Mouse (Mus musculus): ENCODE measurements around the gene Elmo1. TPM values are rescaled to one million over a fixed set of nuclear protein-coding genes. Genes with fewer than 3 reads are reported as not detected.

Gene Elmo1
- polyA plus RNA-seq, 1 experiment from 2014 or later: 49.6 TPM

DNA sequence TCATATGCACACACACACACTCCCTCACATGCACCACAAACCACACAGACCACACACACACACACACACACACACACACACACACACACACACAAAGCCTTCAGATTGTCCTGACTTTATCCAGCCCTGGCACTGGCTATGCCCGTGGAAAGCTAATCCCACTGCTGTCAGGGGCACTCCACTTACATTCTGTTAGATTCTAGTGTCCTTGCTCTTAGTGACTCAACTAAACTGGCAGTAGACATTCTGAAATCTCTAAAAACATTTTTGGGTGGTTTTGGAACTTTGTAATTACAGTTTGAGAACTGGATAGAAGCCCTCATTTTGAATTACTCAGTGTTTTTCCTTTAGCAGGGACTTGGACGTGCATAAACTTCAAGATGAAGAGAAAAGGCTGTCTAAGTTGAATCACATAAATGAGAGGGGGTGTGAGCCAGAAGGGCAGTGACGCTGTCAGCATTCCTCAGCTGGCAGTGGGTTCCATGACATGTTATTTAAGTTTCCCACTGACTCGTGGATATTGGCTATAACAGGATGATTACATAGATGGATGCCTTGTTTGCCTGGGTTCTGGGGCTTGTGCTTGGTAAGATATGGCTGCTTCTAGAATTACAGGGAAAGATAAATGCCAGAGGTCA, 127.2 kb downstream of the Elmo1 start:
- H3K27ac ChIP-seq (ENCODE audit: low read depth, low read length): no peak overlapping the region
- no peaks in the 10 kb centered on the region for H3K27me3 ChIP-seq (replicated peaks; ENCODE audit: control insufficient read depth, insufficient read depth, low read length)
- no peak overlapping the region for H3K4me2 ChIP-seq (ENCODE audit: low read length)
- ATAC-seq: no peak
- H3K9me3 ChIP-seq (ENCODE audit: control insufficient read depth, low read length): no peaks in the 10 kb centered on the region
- H3K9ac ChIP-seq (ENCODE audit: low read depth, low read length): no peak overlapping the region
- no peak overlapping the region for H3K4me3 ChIP-seq (ENCODE audit: low read length)
- no peaks in the 10 kb centered on the region for H3K4me1 ChIP-seq (ENCODE audit: control insufficient read depth, insufficient read depth, low read depth, low read length)
- 60% methylated on average over 4 of the region's 4 CpGs for WGBS
- H3K36me3 ChIP-seq (ENCODE audit: control insufficient read depth, insufficient read depth, low read length): no peaks in the 10 kb centered on the region

DNA sequence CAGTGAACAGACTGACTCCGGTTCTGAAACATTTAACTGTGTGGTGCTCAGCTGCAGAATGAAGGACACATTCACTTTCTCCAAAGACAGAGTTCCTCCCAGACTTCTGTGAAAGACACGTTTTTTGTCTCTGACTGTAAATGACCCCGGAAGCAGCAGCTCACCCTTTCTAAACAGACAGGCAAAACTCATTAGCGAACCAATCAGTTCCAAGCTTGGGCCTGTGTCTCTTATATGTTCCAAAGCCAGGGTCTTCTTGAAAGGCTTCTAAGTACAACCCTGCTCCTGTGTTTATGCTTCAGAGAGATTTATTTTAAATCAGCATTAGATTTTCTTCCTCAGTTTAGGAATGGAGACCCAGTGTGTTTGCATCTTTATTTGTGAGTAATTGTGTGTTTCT, 127.7 kb downstream of the Elmo1 start:
- no peak overlapping the region for H3K9ac ChIP-seq (ENCODE audit: low read depth, low read length)
- no peaks in the 10 kb centered on the region for H3K9me3 ChIP-seq (ENCODE audit: control insufficient read depth, low read length)
- no peaks in the 10 kb centered on the region for H3K4me1 ChIP-seq (ENCODE audit: control insufficient read depth, insufficient read depth, low read depth, low read length)
- H3K27me3 ChIP-seq (replicated peaks; ENCODE audit: control insufficient read depth, insufficient read depth, low read length): no peaks in the 10 kb centered on the region
- H3K27ac ChIP-seq (ENCODE audit: low read depth, low read length): no peak overlapping the region
- 73% methylated on average over 4 of the region's 4 CpGs for WGBS
- no peak overlapping the region for H3K4me3 ChIP-seq (ENCODE audit: low read length)
- H3K36me3 ChIP-seq (ENCODE audit: control insufficient read depth, insufficient read depth, low read length): no peaks in the 10 kb centered on the region
- no peak overlapping the region for H3K4me2 ChIP-seq (ENCODE audit: low read length)
- ATAC-seq: no peak

DNA sequence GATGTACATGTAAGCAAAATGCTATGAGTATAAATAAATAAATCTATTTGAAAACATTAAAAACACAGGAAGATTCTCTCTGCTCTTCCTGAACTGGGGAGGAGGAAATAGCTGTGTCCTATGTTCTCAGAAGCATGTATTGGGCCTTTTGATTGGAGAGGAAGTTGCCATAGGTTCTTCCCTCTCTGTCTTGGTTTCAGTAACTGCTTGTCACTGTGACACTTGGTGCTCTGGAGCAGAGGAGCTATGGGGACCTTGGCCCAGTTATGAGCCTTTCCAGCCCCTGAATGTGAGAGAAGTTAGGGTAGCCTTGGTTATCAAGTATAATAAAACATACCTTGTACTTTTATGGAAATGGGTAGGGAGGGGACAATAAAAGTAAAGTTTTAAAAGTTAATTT, 130.0 kb downstream of the Elmo1 start:
- Histone ChIP-seq H3K27me3 (replicated peaks; ENCODE audit: control insufficient read depth, insufficient read depth, low read length) (no peaks in the 10 kb centered on the region), H3K27ac (ENCODE audit: low read depth, low read length) (no peak overlapping the region), H3K9me3 (ENCODE audit: control insufficient read depth, low read length) (no peaks in the 10 kb centered on the region), H3K4me1 (ENCODE audit: control insufficient read depth, insufficient read depth, low read depth, low read length) (no peaks in the 10 kb centered on the region), H3K9ac (ENCODE audit: low read depth, low read length) (no peak overlapping the region), H3K36me3 (ENCODE audit: control insufficient read depth, insufficient read depth, low read length) (no peaks in the 10 kb centered on the region), H3K4me3 (ENCODE audit: low read length) (no peak overlapping the region), H3K4me2 (ENCODE audit: low read length) (no peak overlapping the region)
- ATAC-seq: no peak

DNA sequence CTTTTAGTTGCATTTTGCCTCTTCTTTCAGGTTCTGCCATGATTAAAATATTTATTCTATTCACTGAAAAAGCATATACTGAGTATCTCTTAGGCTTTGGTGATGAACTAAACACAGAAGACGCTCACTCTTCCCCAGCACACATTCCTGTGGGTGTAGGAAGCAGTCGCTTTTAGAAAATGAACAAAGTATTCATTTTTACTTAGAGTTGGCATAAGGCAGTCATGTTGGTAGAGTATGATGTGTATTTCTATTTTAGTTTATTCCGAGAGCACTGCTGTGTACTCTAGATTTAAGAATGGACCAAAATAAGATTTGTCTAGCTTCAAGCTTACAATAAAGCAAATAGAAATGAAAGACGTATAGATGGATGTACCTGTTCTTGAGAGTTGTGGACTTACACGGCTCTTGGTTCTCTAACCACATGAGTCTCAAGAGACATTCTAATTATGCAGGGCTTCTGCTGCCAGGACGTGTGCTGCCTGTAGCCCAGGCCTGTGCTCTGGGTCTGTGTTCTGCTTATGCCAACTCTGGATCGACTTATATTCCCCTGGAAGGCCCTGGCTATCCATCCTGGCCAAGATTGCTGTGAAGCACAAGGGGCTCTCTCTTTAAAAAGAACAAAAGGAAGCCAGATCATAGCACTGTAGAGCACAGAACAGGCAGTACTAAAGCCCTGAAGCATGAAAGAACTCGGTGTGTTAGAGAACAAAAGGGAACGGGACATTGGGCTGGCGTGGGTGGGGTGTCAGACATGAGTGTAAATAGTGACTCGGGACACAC, 137.7 kb downstream of the Elmo1 start:
- Histone ChIP-seq H3K27me3 (replicated peaks; ENCODE audit: control insufficient read depth, insufficient read depth, low read length) (no peaks in the 10 kb centered on the region), H3K4me2 (ENCODE audit: low read length) (no peak overlapping the region), H3K9me3 (ENCODE audit: control insufficient read depth, low read length) (no peaks in the 10 kb centered on the region), H3K4me3 (ENCODE audit: low read length) (no peak overlapping the region), H3K4me1 (ENCODE audit: control insufficient read depth, insufficient read depth, low read depth, low read length) (no peaks in the 10 kb centered on the region), H3K27ac (ENCODE audit: low read depth, low read length) (no peak overlapping the region), H3K36me3 (ENCODE audit: control insufficient read depth, insufficient read depth, low read length) (no peaks in the 10 kb centered on the region), H3K9ac (ENCODE audit: low read depth, low read length) (no peak overlapping the region)
- ATAC-seq: peak; percentile 85
- 51% methylated on average over 11 of the region's 11 CpGs for WGBS

DNA sequence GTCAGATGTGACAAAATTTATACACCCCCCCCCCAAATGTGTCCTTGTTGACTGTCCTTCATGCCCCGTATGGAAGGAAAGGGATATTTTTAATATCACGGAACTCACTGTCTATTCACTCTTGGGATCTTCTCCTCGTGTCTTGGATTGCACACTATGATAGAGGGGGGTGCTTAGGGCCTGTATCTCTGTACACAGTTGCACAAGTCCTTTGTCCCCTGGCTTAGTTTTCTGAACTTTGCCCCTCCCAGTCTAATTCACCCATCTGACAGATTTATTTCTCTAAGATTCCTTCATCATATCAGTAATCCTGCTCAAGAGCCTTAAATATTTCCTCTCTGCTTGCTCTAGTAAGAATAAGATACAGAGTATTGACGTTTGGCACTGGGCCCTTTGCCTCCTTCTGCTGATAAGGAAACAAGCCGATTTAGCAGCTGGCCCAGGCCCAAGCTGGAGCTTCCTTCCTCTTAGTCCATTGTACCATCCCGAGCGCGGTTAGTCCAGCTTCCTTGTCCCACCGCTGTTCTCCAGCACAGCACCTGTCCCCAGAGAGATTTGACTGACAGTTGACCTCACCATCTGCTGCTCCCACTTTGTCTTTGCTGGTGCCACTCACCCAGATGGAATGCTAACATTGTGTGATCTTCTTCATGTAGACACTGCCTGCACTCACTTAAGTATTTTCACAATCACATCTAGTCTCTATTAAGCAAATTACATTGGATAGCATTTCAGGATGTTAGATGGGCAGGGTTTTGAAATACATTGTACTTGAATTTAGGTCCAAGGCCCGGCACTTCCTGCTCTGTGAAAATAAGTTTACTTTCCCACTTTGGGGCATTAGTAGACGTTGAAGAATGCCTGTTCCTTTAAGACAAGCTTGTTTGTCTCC, 141.7 kb downstream of the Elmo1 start:
- Histone ChIP-seq H3K4me3 (ENCODE audit: low read length) (no peak overlapping the region), H3K4me2 (ENCODE audit: low read length) (no peak overlapping the region), H3K27ac (ENCODE audit: low read depth, low read length) (no peak overlapping the region), H3K4me1 (ENCODE audit: control insufficient read depth, insufficient read depth, low read depth, low read length) (no peaks in the 10 kb centered on the region), H3K27me3 (replicated peaks; ENCODE audit: control insufficient read depth, insufficient read depth, low read length) (no peaks in the 10 kb centered on the region), H3K9me3 (ENCODE audit: control insufficient read depth, low read length) (no peaks in the 10 kb centered on the region), H3K9ac (ENCODE audit: low read depth, low read length) (no peak overlapping the region), H3K36me3 (ENCODE audit: control insufficient read depth, insufficient read depth, low read length) (no peaks in the 10 kb centered on the region)
- ATAC-seq: peak; percentile 63
- 58% methylated on average over 11 of the region's 11 CpGs for WGBS

DNA sequence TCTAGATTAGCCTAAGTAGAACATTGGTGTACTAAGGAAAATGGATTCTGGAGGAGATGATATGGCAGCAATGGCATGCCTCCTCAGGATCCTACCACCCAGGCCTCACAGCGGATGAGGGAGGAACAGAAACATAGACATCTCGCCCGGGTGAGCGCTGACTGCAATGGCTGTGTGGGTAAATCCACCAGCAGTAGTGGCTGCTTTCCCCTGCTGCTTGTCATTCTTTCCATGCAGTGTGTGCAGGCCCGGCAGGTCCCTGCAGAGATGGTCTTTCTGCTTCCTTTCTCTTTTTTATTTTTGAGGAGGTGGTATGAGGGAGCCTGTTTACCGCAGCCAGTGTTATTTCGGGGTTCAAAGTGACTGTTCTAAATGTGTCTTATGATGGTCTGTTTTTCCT, 143.3 kb downstream of the Elmo1 start:
- 85% methylated on average over 7 of the region's 7 CpGs for WGBS
- H3K9me3 ChIP-seq (ENCODE audit: control insufficient read depth, low read length): no peaks in the 10 kb centered on the region
- no peaks in the 10 kb centered on the region for H3K36me3 ChIP-seq (ENCODE audit: control insufficient read depth, insufficient read depth, low read length)
- H3K27ac ChIP-seq (ENCODE audit: low read depth, low read length): no peak overlapping the region
- H3K9ac ChIP-seq (ENCODE audit: low read depth, low read length): no peak overlapping the region
- H3K4me3 ChIP-seq (ENCODE audit: low read length): no peak overlapping the region
- no peak for ATAC-seq
- no peaks in the 10 kb centered on the region for H3K27me3 ChIP-seq (replicated peaks; ENCODE audit: control insufficient read depth, insufficient read depth, low read length)
- no peaks in the 10 kb centered on the region for H3K4me1 ChIP-seq (ENCODE audit: control insufficient read depth, insufficient read depth, low read depth, low read length)
- no peak overlapping the region for H3K4me2 ChIP-seq (ENCODE audit: low read length)

DNA sequence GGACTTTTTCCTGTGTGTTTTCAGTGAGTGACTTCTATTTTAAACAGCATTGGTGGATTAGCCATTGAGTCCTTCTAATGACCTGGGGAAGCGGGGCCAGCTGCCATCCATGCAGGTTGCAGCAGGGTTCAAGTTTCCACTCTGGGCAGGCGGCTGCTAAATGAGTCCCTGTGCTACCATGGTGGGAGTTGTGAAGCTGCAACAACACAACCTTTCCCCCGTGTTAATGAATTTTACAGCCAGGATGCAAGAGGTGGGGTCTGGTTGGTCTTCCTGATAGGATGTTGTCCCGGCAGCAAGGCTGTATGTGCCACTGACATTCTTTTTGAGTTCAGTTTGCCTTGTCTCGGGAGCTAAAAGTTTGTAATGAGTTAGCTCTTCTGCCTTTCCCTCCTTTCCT, 147.2 kb downstream of the Elmo1 start:
- no peaks in the 10 kb centered on the region for H3K36me3 ChIP-seq (ENCODE audit: control insufficient read depth, insufficient read depth, low read length)
- WGBS: 78% methylated on average over 5 of the region's 5 CpGs
- no peaks in the 10 kb centered on the region for H3K4me1 ChIP-seq (ENCODE audit: control insufficient read depth, insufficient read depth, low read depth, low read length)
- no peaks in the 10 kb centered on the region for H3K9me3 ChIP-seq (ENCODE audit: control insufficient read depth, low read length)
- no peak overlapping the region for H3K27ac ChIP-seq (ENCODE audit: low read depth, low read length)
- H3K4me2 ChIP-seq (ENCODE audit: low read length): no peak overlapping the region
- no peak overlapping the region for H3K4me3 ChIP-seq (ENCODE audit: low read length)
- H3K9ac ChIP-seq (ENCODE audit: low read depth, low read length): no peak overlapping the region
- H3K27me3 ChIP-seq (replicated peaks; ENCODE audit: control insufficient read depth, insufficient read depth, low read length): no peaks in the 10 kb centered on the region
- no peak for ATAC-seq

DNA sequence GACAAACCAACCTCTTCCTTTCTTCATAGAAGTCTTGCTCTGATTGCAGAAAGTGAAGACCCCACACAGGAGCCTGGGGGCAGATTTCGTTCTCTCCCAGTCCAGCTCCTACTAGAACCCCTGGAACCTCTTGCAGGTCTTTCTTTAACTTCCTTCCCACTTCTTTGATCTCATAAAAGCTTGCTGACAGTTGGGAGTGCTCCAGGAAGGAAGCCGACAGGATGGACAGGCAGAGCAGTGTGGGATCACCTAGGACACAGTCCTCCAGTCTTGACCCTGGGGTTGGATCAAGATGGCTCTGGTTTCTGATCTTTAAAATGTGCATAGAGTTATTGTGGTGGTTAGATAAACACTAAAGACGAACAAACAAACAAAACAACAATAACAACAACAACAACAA, 147.8 kb downstream of the Elmo1 start:
- 73% methylated on average over 3 of the region's 3 CpGs for WGBS

DNA sequence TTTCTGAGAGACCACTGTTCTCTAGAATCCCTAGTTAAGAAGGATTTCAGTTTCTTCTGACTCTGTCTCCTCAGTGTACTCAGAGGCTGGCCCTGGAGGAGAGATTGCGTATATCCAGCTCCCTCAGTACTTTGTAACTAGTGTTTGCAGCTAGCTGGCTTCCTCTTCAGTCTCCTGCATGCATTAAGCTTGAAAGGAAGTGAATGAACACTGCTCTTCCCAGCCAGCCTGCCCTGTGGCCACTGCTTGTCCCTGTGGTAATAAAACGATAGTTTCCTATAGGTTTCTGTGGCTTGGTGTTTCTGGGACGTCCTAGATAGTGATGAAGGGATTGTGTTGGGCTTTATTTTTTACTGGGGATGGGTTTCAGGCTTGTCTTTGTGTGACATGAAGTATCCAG, 148.3 kb downstream of the Elmo1 start:
- no peak overlapping the region for H3K4me2 ChIP-seq (ENCODE audit: low read length)
- no peaks in the 10 kb centered on the region for H3K36me3 ChIP-seq (ENCODE audit: control insufficient read depth, insufficient read depth, low read length)
- no peak overlapping the region for H3K9ac ChIP-seq (ENCODE audit: low read depth, low read length)
- H3K27ac ChIP-seq (ENCODE audit: low read depth, low read length): no peak overlapping the region
- no peaks in the 10 kb centered on the region for H3K9me3 ChIP-seq (ENCODE audit: control insufficient read depth, low read length)
- no peak for ATAC-seq
- WGBS: 89% methylated on average over 3 of the region's 3 CpGs
- no peaks in the 10 kb centered on the region for H3K27me3 ChIP-seq (replicated peaks; ENCODE audit: control insufficient read depth, insufficient read depth, low read length)
- H3K4me1 ChIP-seq (ENCODE audit: control insufficient read depth, insufficient read depth, low read depth, low read length): no peaks in the 10 kb centered on the region
- no peak overlapping the region for H3K4me3 ChIP-seq (ENCODE audit: low read length)

More for the DNA sequence above, 147.8 kb downstream of the Elmo1 start:
- Histone ChIP-seq H3K4me3 (ENCODE audit: low read length) (no peak overlapping the region), H3K9ac (ENCODE audit: low read depth, low read length) (no peak overlapping the region), H3K36me3 (ENCODE audit: control insufficient read depth, insufficient read depth, low read length) (no peaks in the 10 kb centered on the region), H3K4me2 (ENCODE audit: low read length) (no peak overlapping the region), H3K27me3 (replicated peaks; ENCODE audit: control insufficient read depth, insufficient read depth, low read length) (no peaks in the 10 kb centered on the region), H3K27ac (ENCODE audit: low read depth, low read length) (no peak overlapping the region), H3K9me3 (ENCODE audit: control insufficient read depth, low read length) (no peaks in the 10 kb centered on the region), H3K4me1 (ENCODE audit: control insufficient read depth, insufficient read depth, low read depth, low read length) (no peaks in the 10 kb centered on the region)
- ATAC-seq: no peak

All from hindbrain, embryonic 16.5 days (tissue).